Mouse (Mus musculus) frontal cortex, adult (tissue): Measurements from ENCODE around the gene Tmprss11d.
"Not testable (repeated sequence)": the region's sequence is repeated elsewhere in the genome, so short reads cannot be mapped to it uniquely, and the experiment has no call there.

ENCODE experiments used
- ATAC-seq: cut with Nextera tagmentation; 2 replicates; pipeline ENCODE4 v1.9.2; 2017; ENCODE audit warnings: mild to moderate bottlenecking, moderate library complexity, mixed read lengths; ENCODE audit not compliant: low TSS enrichment

Tmprss11d gene

DNA sequence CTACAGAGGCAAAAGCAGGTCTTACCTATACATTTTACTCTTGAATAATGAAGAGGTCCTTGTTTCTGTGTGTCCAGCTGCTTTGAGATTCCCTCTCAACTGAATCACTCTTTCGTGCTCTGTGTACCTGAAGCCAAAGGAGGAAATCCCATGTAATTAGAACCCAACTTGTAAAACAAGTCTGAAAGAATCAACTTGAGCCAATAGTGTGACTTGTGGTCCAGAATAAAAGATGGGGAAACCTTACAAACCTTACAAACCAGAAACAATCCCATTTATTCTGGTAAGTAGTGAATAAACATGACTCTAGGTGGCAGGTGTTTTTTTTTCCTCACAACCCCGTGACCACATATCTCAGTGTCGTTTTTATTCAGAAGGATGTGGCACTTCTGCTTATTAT is at the start of gene Tmprss11d:
TSS of gene Tmprss11d (minus strand) at position 101 of the 400 bp plus-strand sequence.
- ATAC-seq = no peak

GRCm38 (mm10) chr5:86421323-86422028 is 48.3 kb upstream of the Tmprss11d start:
- ATAC-seq = no peak

DNA sequence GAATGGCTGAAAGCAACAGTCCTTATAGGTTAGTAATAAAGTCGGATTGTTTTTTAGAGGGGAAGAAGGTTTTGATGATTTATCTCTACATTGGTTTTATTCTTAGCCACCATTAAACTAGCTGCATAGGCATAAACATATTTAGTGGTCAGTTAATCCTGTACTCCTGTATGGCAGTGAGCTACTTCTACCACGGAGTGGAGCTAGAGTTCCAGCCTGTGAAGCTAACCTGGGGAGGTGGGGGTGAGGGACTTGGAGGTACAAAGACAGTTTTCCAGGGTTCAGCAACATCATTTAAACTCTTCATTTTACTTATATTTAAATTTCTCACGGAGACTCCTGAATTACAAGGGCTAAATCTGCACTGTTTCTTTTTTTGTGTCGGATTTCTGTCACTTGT is 46.3 kb upstream of the Tmprss11d start:
- peak; percentile 84 for ATAC-seq

- no peak for ATAC-seq
These were observed 41.1 kb upstream of the Tmprss11d start for GRCm38 (mm10) chr5:86414280-86414679.

- peak; percentile 62; the same call in 1 of the 2 replicates for ATAC-seq
These were observed 37.6 kb upstream of the Tmprss11d start for GRCm38 (mm10) chr5:86410815-86411214.

DNA sequence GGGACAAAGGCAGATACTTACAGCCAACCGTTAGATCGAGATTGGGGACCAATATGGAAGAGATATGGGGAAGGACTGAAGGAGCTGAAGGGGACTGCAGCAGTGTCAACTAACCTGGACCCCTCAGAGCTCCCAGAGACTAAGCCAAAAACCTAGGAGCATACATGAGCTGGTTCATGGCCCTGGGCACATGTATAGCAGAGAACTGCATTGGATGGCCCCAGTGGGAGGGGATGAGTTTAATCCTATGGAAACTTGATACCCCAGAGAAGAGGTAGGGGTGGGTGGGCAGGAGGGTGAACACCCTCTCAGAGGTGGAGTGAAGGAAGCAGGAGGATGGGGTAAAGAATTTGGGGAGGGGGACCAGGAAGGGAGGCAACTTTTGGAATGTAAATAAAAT is 34.7 kb upstream of the Tmprss11d start:
- no peak for ATAC-seq

- ATAC-seq = no peak
These were observed 34.0 kb upstream of the Tmprss11d start for GRCm38 (mm10) chr5:86407191-86407590.

DNA sequence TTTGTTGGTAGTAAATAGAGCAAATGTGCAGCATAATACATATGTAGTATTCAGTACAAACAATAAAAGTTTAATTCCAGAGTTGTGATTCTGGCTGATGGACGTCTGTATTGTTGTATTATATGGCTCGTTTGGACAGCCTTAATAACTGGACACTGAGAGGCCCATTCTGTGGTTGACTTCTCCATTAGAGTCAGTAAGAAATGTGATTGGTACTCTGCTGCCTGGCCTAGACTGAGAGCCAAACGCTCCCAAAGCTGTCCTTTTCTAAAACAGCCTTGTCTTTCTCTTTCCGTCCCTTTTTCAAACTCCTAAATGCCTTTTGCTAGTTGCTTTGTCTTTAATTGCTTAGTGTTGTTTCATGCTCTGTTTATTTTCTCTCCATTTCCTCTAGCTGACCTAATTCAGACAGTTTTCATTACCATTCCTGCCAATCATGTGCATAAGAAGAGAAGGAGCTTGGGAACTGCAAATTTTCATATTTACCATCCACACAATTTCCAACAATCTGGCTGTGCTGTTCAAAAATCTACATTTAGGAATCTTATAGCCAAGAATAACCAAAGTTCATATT is 13.7 kb downstream of the Tmprss11d start:
- no peak for ATAC-seq

DNA sequence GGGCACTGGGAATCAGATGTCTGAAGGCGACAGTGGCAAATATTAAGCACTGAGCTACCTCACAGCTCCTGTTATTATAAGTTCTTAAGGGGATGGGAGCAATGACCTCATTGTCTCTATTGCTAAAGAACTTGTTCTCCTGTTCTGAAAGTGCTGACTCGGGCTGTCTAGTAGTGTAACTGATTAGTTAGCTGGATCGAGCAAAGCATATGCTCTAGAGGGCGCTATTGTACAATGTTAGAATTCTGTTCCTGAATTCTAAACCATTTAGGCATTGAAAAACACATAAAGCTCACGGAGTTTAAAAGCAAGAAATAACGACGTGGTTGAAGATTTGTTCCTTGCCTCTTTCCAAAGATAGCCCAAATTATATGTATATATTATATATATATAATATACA is 20.3 kb downstream of the Tmprss11d start:
- ATAC-seq = peak; percentile 78; the same call in 1 of the 2 replicates

DNA sequence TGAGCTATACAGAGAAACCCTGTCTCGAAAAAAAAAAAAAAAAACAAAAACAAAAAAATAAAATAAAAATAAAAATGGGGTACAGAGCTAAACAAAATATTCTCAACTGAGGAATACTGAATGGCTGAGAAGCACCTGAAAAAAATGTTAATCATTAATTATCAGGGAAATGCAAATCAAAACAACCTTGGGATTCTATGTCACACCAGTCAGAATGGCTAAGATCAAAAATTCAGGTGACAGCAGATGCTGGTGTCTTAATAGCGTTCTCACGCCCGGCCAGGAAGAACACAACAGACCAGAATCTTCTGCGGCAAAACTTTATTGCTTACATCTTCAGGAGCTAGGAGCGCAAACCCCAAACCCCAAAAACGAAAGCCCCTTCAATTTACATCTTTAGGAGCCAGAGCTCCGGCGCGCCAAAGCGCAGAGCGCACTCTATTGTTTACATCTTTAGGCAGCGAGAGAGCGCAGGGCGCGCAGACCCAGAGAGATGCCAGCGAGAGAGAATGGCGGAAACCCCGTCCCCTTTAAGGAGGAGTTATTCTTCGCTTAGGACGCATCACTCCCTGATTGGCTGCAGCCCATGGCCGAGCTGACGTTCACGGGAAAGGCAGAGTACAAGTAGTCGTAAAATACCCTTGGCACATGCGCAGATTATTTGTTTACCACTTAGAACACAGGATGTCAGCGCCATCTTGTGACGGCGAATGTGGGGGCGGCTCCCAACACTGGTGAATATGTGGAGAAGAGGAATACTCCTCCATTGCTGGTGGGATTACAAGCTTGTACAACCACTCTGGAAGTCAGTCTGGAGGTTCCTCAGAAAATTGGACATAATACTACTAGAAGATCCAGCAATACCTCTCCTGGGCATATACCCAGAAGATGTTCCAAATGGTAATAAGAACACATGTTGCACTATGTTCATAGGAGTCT is 54.9 kb downstream of the Tmprss11d start:
- ATAC-seq = not testable (repeated sequence)

DNA sequence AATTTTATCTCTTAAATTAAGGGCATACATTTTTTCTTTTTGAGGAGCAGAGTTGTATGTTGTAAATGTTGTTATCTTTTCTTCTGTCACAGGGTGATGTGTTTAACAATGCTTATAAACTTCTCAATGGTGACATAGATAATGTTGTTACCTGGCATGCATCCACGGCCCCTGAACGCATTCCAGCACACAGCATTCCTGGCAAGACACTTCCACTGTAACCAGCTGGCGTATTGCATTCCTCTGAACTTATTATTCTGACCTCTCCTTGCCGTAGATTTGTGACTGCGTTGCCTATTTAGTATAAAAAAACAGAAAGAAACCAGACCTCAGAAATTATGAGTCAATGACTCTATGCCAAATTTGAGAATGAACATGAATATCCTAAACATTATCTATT is 67.1 kb downstream of the Tmprss11d start:
- ATAC-seq = no peak

DNA sequence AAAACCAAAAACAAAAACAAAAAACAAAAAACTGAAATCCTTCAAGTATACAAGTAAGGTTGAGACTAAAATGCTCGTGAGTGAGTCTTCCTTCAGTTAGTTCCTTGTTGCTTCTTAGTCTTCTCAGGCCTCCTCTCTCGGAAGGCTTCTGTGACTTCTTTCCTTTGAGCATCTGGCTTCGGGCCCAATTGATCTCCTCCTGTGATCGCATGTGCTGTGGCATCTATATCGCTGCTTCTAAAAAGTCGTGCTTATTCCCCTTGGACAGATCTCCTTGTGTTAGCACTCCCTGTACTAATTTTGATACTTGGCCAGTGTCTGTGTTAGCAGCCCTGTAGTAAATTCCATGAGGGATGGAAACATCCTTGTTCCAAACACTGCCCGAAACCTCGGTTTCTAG is 69.3 kb downstream of the Tmprss11d start:
- no peak for ATAC-seq

DNA sequence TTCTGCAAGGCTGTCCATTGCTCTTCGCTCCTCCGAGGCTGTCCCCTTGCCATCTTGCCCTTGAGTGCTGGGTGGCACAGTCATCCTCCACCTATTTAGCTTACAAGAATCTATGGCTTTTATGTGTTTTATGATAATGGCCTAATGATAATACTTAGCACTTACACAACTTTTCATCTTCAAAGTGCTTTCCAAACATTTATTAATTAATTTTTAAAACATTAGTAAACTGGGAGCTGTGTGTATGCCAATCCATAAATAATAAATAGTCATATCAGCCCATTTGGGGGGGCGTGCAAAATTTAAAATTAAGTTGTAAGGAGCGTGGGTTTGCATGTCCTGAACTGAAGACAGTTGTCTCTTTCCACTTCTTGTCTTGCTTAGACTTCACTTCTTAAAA is 84.0 kb downstream of the Tmprss11d start, which contains the start of gene Tmprss11c:
TSS of gene Tmprss11c (minus strand) at position 101 of the 400 bp plus-strand sequence.
- no peak for ATAC-seq
